Mouse (Mus musculus) gastrocnemius, postnatal 14 days (tissue): ENCODE data around the gene Gm17334. TPM values are rescaled to one million over a fixed set of nuclear protein-coding genes. Genes with fewer than 3 reads are reported as not detected.
A peak's percentile ranks its signal among the peaks of the same experiment; 100 is the strongest.

Experiments used
- DNase-seq: peaks from one replicate; pipeline ENCODE4 v3.0.0; 2021; ENCODE audit warnings: mixed read lengths
- intact Hi-C: fragments of 180-260 bp; cut with DNase I; formaldehyde crosslinking; loops from one replicate; pipeline ENCODE4 v1.15.1; 2025; ENCODE audit warnings: low total_unique reads
- long read RNA-seq, 2 experiments: library from polyadenylated mRNA; stranded (forward); transcript quantifications; one replicate each; pipeline ENCODE4 v2.0.0; 2021
- total RNA-seq, 2 experiments: library from RNA; stranded (reverse); gene quantifications; 2 replicates each; pipeline ENCODE4 v1.2.3; 2021

Gene Gm17334
- total RNA-seq = under 1 TPM; 0.23 to 0.33 TPM
- long read RNA-seq, experiment 1 = 0 reads
- long read RNA-seq, experiment 2 = 0 reads

GRCm38 (mm10) chr11:53773087-53773486 lies at the start of gene Gm17334:
TSS of gene Gm17334 (minus strand) at chr11:53773187.
- intact Hi-C loops = no loop called here
- DNase-seq = no peak

- no peak for DNase-seq
- intact Hi-C loops = no loop called here
These were observed 49.0 kb upstream of the Gm17334 start for GRCm38 (mm10) chr11:53821945-53822338.

- peak; percentile 50 for DNase-seq
These were observed 48.4 kb upstream of the Gm17334 start for GRCm38 (mm10) chr11:53821230-53821944.

GRCm38 (mm10) chr11:53820516-53821170 lies 47.7 kb upstream of the Gm17334 start:
- intact Hi-C loops = no loop called here
- DNase-seq = no peak

More at GRCm38 (mm10) chr11:53821230-53821944, 48.4 kb upstream of the Gm17334 start:
- intact Hi-C loops = no loop called here

GRCm38 (mm10) chr11:53819511-53819910 lies 46.5 kb upstream of the Gm17334 start:
- intact Hi-C loops = no loop called here
- DNase-seq = no peak

GRCm38 (mm10) chr11:53818794-53819193 lies 45.8 kb upstream of the Gm17334 start:
- DNase-seq = peak; percentile 28
- intact Hi-C loops = no loop called here

- intact Hi-C loops = no loop called here
- DNase-seq = no peak
These were observed 43.9 kb upstream of the Gm17334 start for GRCm38 (mm10) chr11:53816841-53817375.

- DNase-seq = no peak
- intact Hi-C loops = no loop called here
These were observed 41.8 kb upstream of the Gm17334 start for GRCm38 (mm10) chr11:53814810-53815209.

- intact Hi-C loops = no loop called here
These were observed 40.2 kb upstream of the Gm17334 start for GRCm38 (mm10) chr11:53813001-53813868.

GRCm38 (mm10) chr11:53811312-53811711 lies 38.3 kb upstream of the Gm17334 start:
- intact Hi-C loops = no loop called here

More at GRCm38 (mm10) chr11:53813001-53813868, 40.2 kb upstream of the Gm17334 start:
- DNase-seq = peak; percentile 31

GRCm38 (mm10) chr11:53810749-53811148 lies 37.8 kb upstream of the Gm17334 start:
- DNase-seq = no peak
- intact Hi-C loops = no loop called here

More at GRCm38 (mm10) chr11:53811312-53811711, 38.3 kb upstream of the Gm17334 start:
- DNase-seq = no peak

- intact Hi-C loops = no loop called here
- DNase-seq = no peak
These were observed 37.2 kb upstream of the Gm17334 start for GRCm38 (mm10) chr11:53810156-53810555.

GRCm38 (mm10) chr11:53809354-53809753 lies 36.4 kb upstream of the Gm17334 start:
- intact Hi-C loops = no loop called here
- DNase-seq = no peak

GRCm38 (mm10) chr11:53805786-53806185 lies 32.8 kb upstream of the Gm17334 start:
- DNase-seq = peak; percentile 70
- intact Hi-C loops = no loop called here

GRCm38 (mm10) chr11:53804569-53805344 lies 31.8 kb upstream of the Gm17334 start:
- intact Hi-C loops = no loop called here
- DNase-seq = no peak

- intact Hi-C loops = no loop called here
- no peak for DNase-seq
These were observed 30.5 kb upstream of the Gm17334 start for GRCm38 (mm10) chr11:53803494-53803893.

GRCm38 (mm10) chr11:53803093-53803492 lies 30.1 kb upstream of the Gm17334 start:
- intact Hi-C loops = no loop called here
- no peak for DNase-seq

GRCm38 (mm10) chr11:53800975-53801374 lies 28.0 kb upstream of the Gm17334 start:
- intact Hi-C loops = no loop called here
- no peak for DNase-seq

GRCm38 (mm10) chr11:53800036-53800435 lies 27.0 kb upstream of the Gm17334 start:
- intact Hi-C loops = no loop called here
- no peak for DNase-seq
